8 mouse cellular contexts compared by ENCODE assay signal in genomic region chrX:49309496-49309895, GRCm38 (mm10). TPM values are rescaled to one million over a fixed set of nuclear protein-coding genes. Genes with fewer than 3 reads are reported as not detected.
DNase-seq lines count a peak whose midpoint lies in the region; ATAC-seq lines count a peak whose summit lies in the region.

No protein-coding gene starts in this region.

- H3K4me2 ChIP-seq in forebrain, embryonic 16.5 days (ENCODE audit: low read length): no peak overlapping the region

- H3K27ac ChIP-seq in forebrain, embryonic 16.5 days (ENCODE audit: low read length): no peak overlapping the region

- H3K36me3 ChIP-seq in forebrain, embryonic 16.5 days (ENCODE audit: control insufficient read depth, insufficient read depth): no peaks in the 10 kb centered on the region

- 45% methylated on average over 1 of the region's 1 CpGs for WGBS in forebrain, embryonic 16.5 days

- peak; percentile 57; the same call in 1 of the 2 replicates for ATAC-seq in megakaryocyte progenitor cell, adult 5-6 weeks (replicated peaks; ENCODE audit: poor library complexity)
- ATAC-seq in forebrain, embryonic 16.5 days: no peak

- peak; percentile 15 to 36 for DNase-seq in cerebellum, postnatal 25 days
- no peak for DNase-seq in cerebellum, adult 9-11 months
- DNase-seq in left cerebral cortex, postnatal 4 days: peak; percentile 12
- no peak for DNase-seq in left cerebral cortex, adult 18-20 months (ENCODE audit: low spot score in 2 of 2)
- DNase-seq in T-cell, adult 2 months (ENCODE audit: low spot score): peak; percentile 1
- DNase-seq in gastrocnemius, adult 8-10 months (ENCODE audit: low spot score in 2 of 2): no peak

- intact Hi-C loops in left cerebral cortex, postnatal 4 days (cut with DNase I): loop anchor here (5.0 kb wide), 1 partner anchor 407 kb away; no protein-coding TSS in a partner anchor

- no peak overlapping the region for H3K9ac ChIP-seq in forebrain, embryonic 16.5 days (replicated peaks; ENCODE audit: low read depth, low read length)

- H3K4me3 ChIP-seq in forebrain, embryonic 16.5 days (replicated peaks; ENCODE audit: low read length): no peak overlapping the region

- no peaks in the 10 kb centered on the region for H3K4me1 ChIP-seq in forebrain, embryonic 16.5 days (replicated peaks; ENCODE audit: control insufficient read depth, insufficient read depth, low read length)

- H3K9me3 ChIP-seq in forebrain, embryonic 16.5 days (ENCODE audit: control insufficient read depth, low read length): no peaks in the 10 kb centered on the region

- no peaks in the 10 kb centered on the region for H3K27me3 ChIP-seq in forebrain, embryonic 16.5 days (replicated peaks; ENCODE audit: control insufficient read depth, insufficient read depth, low read length)

RNA-seq across cellular contexts. Expression of gene Enox2, which starts 21.4 kb away (rescaled TPM):
- 10 to 100 TPM; 10.2 to 12.3 TPM for total RNA-seq in left cerebral cortex, postnatal 4 days (2021)
- total RNA-seq in left cerebral cortex, adult 18-20 months (2021): 10 to 100 TPM in 1 of 2 experiments, 1 to 10 TPM in 1; 9.6 to 11.6 TPM
- 6.3 and 9.0 TPM in 2 replicates for total RNA-seq in megakaryocyte progenitor cell, adult 5-6 weeks (2015)
- total RNA-seq in megakaryocyte progenitor cell, adult 5-6 weeks (2017): 14.4 and 16.4 TPM in 2 replicates
- 10 to 100 TPM; 22.6 to 32.5 (median 28.6) TPM for total RNA-seq in gastrocnemius, adult 8-10 months (2022)
- 6.7 and 9.0 TPM in 2 replicates for polyA plus RNA-seq in forebrain, embryonic 16.5 days (2015; fragmentation: Nextera tagmentation; extraction: Ambion mirVana)

Comparison
In these comparisons a context has a peak if more than half of its experiments do, and no peak if none do; other contexts are left out.
1. DNase-seq: peak in cerebellum, postnatal 25 days (2 of 2), left cerebral cortex, postnatal 4 days (single experiment) and T-cell, adult 2 months (single experiment); none in cerebellum, adult 9-11 months (single experiment), left cerebral cortex, adult 18-20 months (0 of 2) and gastrocnemius, adult 8-10 months (0 of 2).